In the genomic region with DNA sequence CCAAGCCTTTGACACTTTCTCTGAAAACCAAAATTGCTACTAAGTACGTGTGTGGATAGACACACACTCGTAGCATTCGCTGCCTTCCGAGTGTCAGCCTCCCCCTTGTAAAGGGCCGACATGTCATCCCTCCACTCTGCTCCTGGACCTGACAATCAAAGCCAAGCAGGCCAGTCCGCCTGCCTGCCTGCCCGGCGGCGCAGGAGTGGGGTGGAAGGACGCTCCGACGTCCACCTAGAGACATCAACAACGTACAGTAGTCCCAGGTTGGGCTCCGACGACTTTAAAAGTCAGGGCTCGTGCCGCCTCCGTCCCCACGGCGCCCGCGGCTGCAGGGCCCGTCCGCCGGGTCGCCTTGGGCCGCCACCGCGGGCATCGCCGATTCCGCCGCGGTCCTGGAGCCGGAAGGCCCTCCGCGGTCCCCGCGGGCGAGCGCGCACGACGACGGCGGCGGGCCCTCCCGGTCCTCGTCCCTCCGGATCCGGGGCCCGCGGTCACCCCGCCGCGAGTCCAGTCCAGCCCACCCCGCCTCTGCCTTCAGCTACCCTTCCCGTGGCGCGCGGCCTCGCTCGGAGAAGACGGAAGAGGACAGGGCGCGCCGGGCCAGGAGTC, we compare ENCODE assay signal across 8 mouse cellular contexts. TPM values are rescaled to one million over a fixed set of nuclear protein-coding genes. Genes with fewer than 3 reads are reported as not detected.
A peak's percentile ranks its signal among the peaks of the same experiment; 100 is the strongest.
DNase-seq lines count a peak whose midpoint lies in the region; ATAC-seq and TF ChIP-seq lines count a peak whose summit lies in the region.

No protein-coding gene starts in this region.

- H3K9me3 ChIP-seq in forebrain, embryonic 10.5 days: peaks cover 13% of the 10 kb centered on the region
- 0 out of 2 replicates have a peak, but pooled peaks cover 4% of the 10 kb centered on the region for H3K9me3 ChIP-seq in hindbrain, embryonic 14.5 days (ENCODE audit: control insufficient read depth, low read length)
- H3K9me3 ChIP-seq in limb, embryonic 12.5 days: peaks cover 6% of the 10 kb centered on the region; the same call in 1 of the 2 replicates
- no peaks in the 10 kb centered on the region for H3K9me3 ChIP-seq in midbrain, embryonic 16.5 days (replicated peaks; ENCODE audit: control insufficient read depth, low read length, poor library complexity, severe bottlenecking)
- no peaks in the 10 kb centered on the region for H3K9me3 ChIP-seq in stomach, postnatal 0 days (ENCODE audit: control insufficient read depth, low read length)

- peak; percentile 52 for ATAC-seq in hindbrain, embryonic 14.5 days (ENCODE audit: low FRiP score)
- ATAC-seq in limb, embryonic 12.5 days (ENCODE audit: insufficient number of reproducible peaks, insufficient read depth, low FRiP score, low TSS enrichment, low read depth): no peak
- peak; percentile 40 for ATAC-seq in midbrain, embryonic 16.5 days
- ATAC-seq in stomach, postnatal 0 days (ENCODE audit: low FRiP score, low TSS enrichment): peak; percentile 14; the same call in 1 of the 2 replicates

- peak overlapping the region; percentile 94 for H3K4me2 ChIP-seq in hindbrain, embryonic 14.5 days (replicated peaks)
- H3K4me2 ChIP-seq in limb, embryonic 12.5 days: peak overlapping the region; percentile 81
- H3K4me2 ChIP-seq in midbrain, embryonic 16.5 days (ENCODE audit: low read length): peak overlapping the region; percentile 86
- H3K4me2 ChIP-seq in stomach, postnatal 0 days (replicated peaks; ENCODE audit: low read depth): peak overlapping the region; percentile 63

- peak; percentile 43 for DNase-seq in kidney, adult 11 months
- no peak for DNase-seq in kidney, postnatal 4 days
- peak; percentile 77 for DNase-seq in MN1 (ENCODE audit: low spot score)
- DNase-seq in forebrain, embryonic 10.5 days (ENCODE audit: extremely low spot score, low spot score): peak; percentile 65
- DNase-seq in hindbrain, embryonic 14.5 days (ENCODE audit: low spot score): peak; percentile 55
- DNase-seq in stomach, postnatal 0 days (ENCODE audit: low spot score): peak; percentile 63

- peak overlapping the region; percentile 93 for H3K4me3 ChIP-seq in forebrain, embryonic 10.5 days
- H3K4me3 ChIP-seq in hindbrain, embryonic 14.5 days (replicated peaks; ENCODE audit: low read length): peak overlapping the region; percentile 96
- H3K4me3 ChIP-seq in limb, embryonic 12.5 days (replicated peaks): peak overlapping the region; percentile 81
- H3K4me3 ChIP-seq in midbrain, embryonic 16.5 days (ENCODE audit: low read depth, low read length): peak overlapping the region; percentile 92
- H3K4me3 ChIP-seq in stomach, postnatal 0 days (ENCODE audit: low read depth, low read length): peak overlapping the region; percentile 93

- 0% methylated on average over 63 of the region's 67 CpGs for WGBS in forebrain, embryonic 10.5 days
- under 1% methylated on average over 67 of the region's 67 CpGs for WGBS in hindbrain, embryonic 14.5 days
- under 1% methylated on average over 62 of the region's 67 CpGs for WGBS in limb, embryonic 12.5 days
- WGBS in midbrain, embryonic 16.5 days: under 1% methylated on average over 62 of the region's 67 CpGs
- WGBS in stomach, postnatal 0 days: under 1% methylated on average over 50 of the region's 67 CpGs

- peak overlapping the region; percentile 100 for H3K9ac ChIP-seq in hindbrain, embryonic 14.5 days
- peak overlapping the region; percentile 99 for H3K9ac ChIP-seq in limb, embryonic 12.5 days (replicated peaks)
- H3K9ac ChIP-seq in midbrain, embryonic 16.5 days (ENCODE audit: low read depth, low read length): peak overlapping the region; percentile 99
- peak overlapping the region; percentile 99 for H3K9ac ChIP-seq in stomach, postnatal 0 days (ENCODE audit: low read length)

- no peak for TF ChIP-seq CTCF in stomach, postnatal 0 days (IDR thresholded peaks at IDR 0.05; ENCODE audit: low read depth)

- TF ChIP-seq EP300 in stomach, postnatal 0 days (optimal IDR thresholded peaks at IDR 0.05): no peak

- peaks cover 48% of the 10 kb centered on the region for H3K4me1 ChIP-seq in forebrain, embryonic 10.5 days
- peaks cover 36% of the 10 kb centered on the region for H3K4me1 ChIP-seq in hindbrain, embryonic 14.5 days (replicated peaks; ENCODE audit: control insufficient read depth, insufficient read depth, low read length)
- peaks cover 20% of the 10 kb centered on the region for H3K4me1 ChIP-seq in limb, embryonic 12.5 days (replicated peaks)
- H3K4me1 ChIP-seq in midbrain, embryonic 16.5 days (ENCODE audit: control insufficient read depth, insufficient read depth, low read length): peaks cover 32% of the 10 kb centered on the region
- no peaks in the 10 kb centered on the region for H3K4me1 ChIP-seq in stomach, postnatal 0 days (replicated peaks; ENCODE audit: control insufficient read depth, insufficient read depth)

- H3K27ac ChIP-seq in forebrain, embryonic 10.5 days: peak overlapping the region; percentile 100
- peak overlapping the region; percentile 100 for H3K27ac ChIP-seq in hindbrain, embryonic 14.5 days
- H3K27ac ChIP-seq in limb, embryonic 12.5 days: peak overlapping the region; percentile 100
- H3K27ac ChIP-seq in midbrain, embryonic 16.5 days (ENCODE audit: low read length): peak overlapping the region; percentile 100
- H3K27ac ChIP-seq in stomach, postnatal 0 days (replicated peaks): peak overlapping the region; percentile 100

- peaks cover 29% of the 10 kb centered on the region for H3K36me3 ChIP-seq in forebrain, embryonic 10.5 days (replicated peaks)
- peaks cover 10% of the 10 kb centered on the region for H3K36me3 ChIP-seq in hindbrain, embryonic 14.5 days (replicated peaks; ENCODE audit: control insufficient read depth, insufficient read depth)
- peaks cover 20% of the 10 kb centered on the region for H3K36me3 ChIP-seq in limb, embryonic 12.5 days
- H3K36me3 ChIP-seq in midbrain, embryonic 16.5 days (ENCODE audit: control insufficient read depth, insufficient read depth, low read length): no peaks in the 10 kb centered on the region
- no peaks in the 10 kb centered on the region; the same call in 1 of the 2 replicates for H3K36me3 ChIP-seq in stomach, postnatal 0 days (ENCODE audit: control insufficient read depth, insufficient read depth, low read length)

- no peaks in the 10 kb centered on the region for H3K27me3 ChIP-seq in forebrain, embryonic 10.5 days (ENCODE audit: poor library complexity, severe bottlenecking)
- H3K27me3 ChIP-seq in hindbrain, embryonic 14.5 days (ENCODE audit: control insufficient read depth, insufficient read depth, low read length): no peaks in the 10 kb centered on the region
- H3K27me3 ChIP-seq in limb, embryonic 12.5 days: no peaks in the 10 kb centered on the region
- H3K27me3 ChIP-seq in midbrain, embryonic 16.5 days (ENCODE audit: control insufficient read depth, insufficient read depth, low read depth, low read length): no peaks in the 10 kb centered on the region
- no peaks in the 10 kb centered on the region for H3K27me3 ChIP-seq in stomach, postnatal 0 days (ENCODE audit: control insufficient read depth, insufficient read depth, low read length)

RNA-seq across cellular contexts. Expression of gene Arid2, which starts 2.5 kb away (rescaled TPM):
- 28.7 and 29.0 TPM in 2 replicates for polyA plus RNA-seq in forebrain, embryonic 10.5 days (2016; fragmentation: Nextera tagmentation; extraction: Ambion mirVana)
- 23.2 and 23.7 TPM in 2 replicates for polyA plus RNA-seq in hindbrain, embryonic 14.5 days (2014; fragmentation: Nextera tagmentation; extraction: Ambion mirVana)
- 35.6 and 36.5 TPM in 2 replicates for polyA plus RNA-seq in limb, embryonic 12.5 days (2016; fragmentation: Nextera tagmentation; extraction: Ambion mirVana)
- 17.8 and 21.2 TPM in 2 replicates for polyA plus RNA-seq in midbrain, embryonic 16.5 days (2015; fragmentation: Nextera tagmentation; extraction: Ambion mirVana)
- polyA plus RNA-seq in stomach, postnatal 0 days (2015; fragmentation: Nextera tagmentation; extraction: Ambion mirVana): 7.3 and 8.3 TPM in 2 replicates

Comparison
In these comparisons a context has a peak if more than half of its experiments do, and no peak if none do; other contexts are left out.
1. DNase-seq: peak in kidney, adult 11 months (single experiment), MN1 (single experiment), forebrain, embryonic 10.5 days (single experiment), hindbrain, embryonic 14.5 days (single experiment) and stomach, postnatal 0 days (single experiment); none in kidney, postnatal 4 days (0 of 2).
2. Peak in every context shown above with its lines, with median percentiles within 50 percentile points of each other: H3K27ac ChIP-seq, H3K4me3 ChIP-seq, H3K4me2 ChIP-seq and H3K9ac ChIP-seq.